Mouse (Mus musculus): Measurements from ENCODE around the gene Cd99l2. TPM values are rescaled to one million over a fixed set of nuclear protein-coding genes. Genes with fewer than 3 reads are reported as not detected.

Cd99l2 gene
- polyA plus RNA-seq, 1 experiment from 2014 or later, result 35.8 TPM

DNA sequence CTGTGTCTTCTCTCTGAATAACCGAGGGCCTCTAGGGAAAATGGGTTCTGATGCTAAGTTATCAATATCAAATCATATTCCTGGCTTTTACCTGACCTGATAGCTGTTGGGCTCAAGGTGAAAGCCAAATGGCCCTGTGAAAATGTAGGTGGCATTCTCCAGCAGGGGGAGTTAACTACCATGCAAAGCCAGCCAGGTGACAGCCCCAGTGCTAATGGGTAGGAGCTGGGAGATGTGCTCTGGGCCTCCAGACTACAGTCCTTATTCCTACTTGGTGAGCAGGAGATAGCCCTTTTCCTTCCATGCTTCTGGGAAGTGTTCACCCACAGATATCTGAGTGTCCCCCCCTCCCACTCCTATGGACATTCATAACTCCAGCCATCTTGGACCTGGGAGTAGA, 67.8 kb downstream of the Cd99l2 start:
- Histone ChIP-seq H3K4me3 (no peak overlapping the region), H3K36me3 (0 out of 2 replicates have a peak, but pooled peaks cover 6% of the 10 kb centered on the region), H3K27ac (no peak overlapping the region), H3K9ac (no peak overlapping the region), H3K4me2 (no peak overlapping the region), H3K4me1 (no peaks in the 10 kb centered on the region), H3K9me3 (no peaks in the 10 kb centered on the region), H3K27me3 (no peaks in the 10 kb centered on the region)
- 71% methylated on average over 1 of the region's 1 CpGs for WGBS
- no peak for ATAC-seq (ENCODE audit: insufficient number of reproducible peaks, insufficient read depth, low FRiP score, low TSS enrichment, low read depth)

DNA sequence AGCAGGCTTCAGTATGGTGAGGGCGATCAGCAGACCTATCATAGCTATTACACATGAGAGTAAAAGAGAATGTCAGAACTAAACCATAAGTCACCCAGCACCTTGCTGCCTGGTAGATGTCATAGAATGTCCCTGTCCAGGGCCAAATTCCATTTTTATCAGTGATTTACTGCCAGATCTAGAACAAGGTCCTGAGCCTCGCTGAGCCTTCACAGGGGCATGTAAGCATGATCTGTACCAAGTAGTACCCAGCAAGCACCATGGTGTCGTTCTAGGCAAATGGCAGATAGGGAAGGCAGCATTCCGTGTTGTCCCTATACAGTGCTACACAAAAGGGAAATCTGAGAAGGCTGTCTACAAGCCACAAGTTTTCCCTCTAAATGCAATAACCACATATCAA, 79.0 kb downstream of the Cd99l2 start:
- ATAC-seq (ENCODE audit: insufficient number of reproducible peaks, insufficient read depth, low FRiP score, low TSS enrichment, low read depth), result no peak
- H3K9ac ChIP-seq, result no peak overlapping the region
- H3K36me3 ChIP-seq, result 0 out of 2 replicates have a peak, but pooled peaks cover 3% of the 10 kb centered on the region
- H3K9me3 ChIP-seq, result no peaks in the 10 kb centered on the region
- WGBS, result 86% methylated on average over 4 of the region's 4 CpGs
- H3K4me3 ChIP-seq, result no peak overlapping the region
- H3K27me3 ChIP-seq, result no peaks in the 10 kb centered on the region
- H3K4me1 ChIP-seq, result no peaks in the 10 kb centered on the region
- no peak overlapping the region for H3K4me2 ChIP-seq
- H3K27ac ChIP-seq, result no peak overlapping the region

DNA sequence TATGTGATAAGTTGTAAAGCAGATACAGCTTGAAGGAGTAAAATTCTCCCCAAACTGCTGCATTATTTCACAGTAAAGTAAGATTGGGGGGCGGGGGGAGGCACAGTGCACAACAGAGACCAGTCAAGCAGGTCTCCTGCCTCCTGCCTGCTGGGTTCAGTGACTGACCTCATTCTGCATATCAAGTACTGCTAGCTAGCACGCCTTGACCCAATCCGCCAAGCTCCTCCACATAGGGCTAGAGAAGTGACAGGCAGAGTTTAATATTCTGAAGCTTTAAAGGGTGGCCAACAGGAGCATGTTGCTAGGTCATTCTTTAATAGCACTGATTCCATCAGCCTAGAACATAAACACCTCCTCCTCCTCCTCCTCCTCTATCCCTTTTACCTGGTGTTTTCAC, 79.9 kb downstream of the Cd99l2 start:
- no peak for ATAC-seq (ENCODE audit: insufficient number of reproducible peaks, insufficient read depth, low FRiP score, low TSS enrichment, low read depth)
- Histone ChIP-seq H3K27me3 (no peaks in the 10 kb centered on the region), H3K4me2 (no peak overlapping the region), H3K9me3 (no peaks in the 10 kb centered on the region), H3K36me3 (0 out of 2 replicates have a peak, but pooled peaks cover 3% of the 10 kb centered on the region), H3K4me3 (no peak overlapping the region), H3K27ac (no peak overlapping the region), H3K4me1 (no peaks in the 10 kb centered on the region), H3K9ac (no peak overlapping the region)
- WGBS, result 63% methylated on average over 3 of the region's 3 CpGs

DNA sequence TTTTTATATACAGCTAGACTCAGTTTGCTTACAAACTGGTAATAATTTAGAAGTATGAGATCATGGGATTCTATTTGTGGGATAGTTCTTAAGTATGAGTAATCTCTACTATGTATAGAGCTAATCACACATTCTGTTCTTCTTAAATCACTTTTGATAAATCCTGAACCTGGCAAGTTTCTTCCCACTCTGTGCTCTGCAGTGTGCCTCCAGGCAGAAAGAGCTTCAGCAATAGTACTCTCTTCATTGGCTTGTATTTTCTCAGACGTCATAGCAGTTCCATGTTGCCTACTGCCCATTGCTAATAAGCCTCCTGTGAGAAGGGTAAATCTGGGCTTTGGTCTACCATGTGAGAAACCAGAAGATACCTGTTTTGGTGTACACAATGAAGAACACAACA, 84.3 kb downstream of the Cd99l2 start:
- Histone ChIP-seq H3K4me1 (no peaks in the 10 kb centered on the region), H3K27ac (no peak overlapping the region), H3K27me3 (no peaks in the 10 kb centered on the region), H3K4me2 (no peak overlapping the region), H3K4me3 (no peak overlapping the region), H3K9ac (no peak overlapping the region), H3K9me3 (no peaks in the 10 kb centered on the region), H3K36me3 (0 out of 2 replicates have a peak, but pooled peaks cover 3% of the 10 kb centered on the region)
- ATAC-seq (ENCODE audit: insufficient number of reproducible peaks, insufficient read depth, low FRiP score, low TSS enrichment, low read depth), result no peak
- 61% methylated on average over 1 of the region's 1 CpGs for WGBS

DNA sequence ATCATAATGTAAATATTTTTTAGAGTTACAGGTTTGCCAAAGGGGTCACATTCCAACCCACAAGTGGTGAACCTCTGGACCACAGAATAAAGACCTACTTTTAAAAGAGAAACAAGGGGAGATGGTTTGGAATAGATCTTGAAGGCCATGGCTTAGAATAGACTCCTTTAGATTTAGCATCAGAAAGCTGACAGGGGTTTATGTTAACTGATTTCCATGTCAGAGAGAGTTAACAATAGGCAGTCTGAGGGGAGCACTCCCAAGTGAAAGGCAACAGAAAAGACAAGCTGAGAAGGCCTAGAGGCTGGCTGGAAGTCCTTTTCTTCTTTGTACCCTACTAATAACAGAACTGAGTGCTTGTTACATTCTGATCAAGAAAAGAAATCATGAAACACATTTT, 86.4 kb downstream of the Cd99l2 start:
- H3K36me3 ChIP-seq, result peaks cover 10% of the 10 kb centered on the region; the same call in 1 of the 2 replicates
- H3K27me3 ChIP-seq, result no peaks in the 10 kb centered on the region
- no peak for ATAC-seq (ENCODE audit: insufficient number of reproducible peaks, insufficient read depth, low FRiP score, low TSS enrichment, low read depth)
- H3K9me3 ChIP-seq, result no peaks in the 10 kb centered on the region
- no peak overlapping the region for H3K4me3 ChIP-seq
- no peak overlapping the region for H3K27ac ChIP-seq
- no peaks in the 10 kb centered on the region for H3K4me1 ChIP-seq
- no peak overlapping the region for H3K4me2 ChIP-seq
- H3K9ac ChIP-seq, result no peak overlapping the region

DNA sequence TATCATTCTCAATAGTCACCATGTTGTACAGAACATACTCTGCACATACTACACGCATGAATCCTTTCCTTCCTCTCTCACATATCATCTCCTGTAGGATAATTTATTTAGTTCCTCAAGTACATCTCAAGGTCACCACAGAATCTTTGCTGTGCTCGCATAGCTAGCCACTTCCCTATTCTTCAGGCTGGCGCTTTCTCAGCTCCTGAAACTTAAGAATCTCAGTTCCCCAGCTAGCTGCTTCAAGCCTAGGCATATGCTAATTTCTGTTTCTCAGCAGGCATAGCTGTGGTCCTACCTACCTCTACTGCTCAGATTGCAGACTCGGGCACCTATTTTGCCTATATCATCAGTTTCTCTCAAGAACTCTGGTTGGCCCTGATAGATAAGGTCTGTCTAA, 96.3 kb downstream of the Cd99l2 start:
- Histone ChIP-seq H3K4me2 (no peak overlapping the region), H3K9me3 (no peaks in the 10 kb centered on the region), H3K9ac (no peak overlapping the region), H3K27me3 (no peaks in the 10 kb centered on the region), H3K4me1 (no peaks in the 10 kb centered on the region), H3K36me3 (no peaks in the 10 kb centered on the region), H3K27ac (no peak overlapping the region), H3K4me3 (no peak overlapping the region)
- WGBS, result 78% methylated on average over 4 of the region's 4 CpGs
- no peak for ATAC-seq (ENCODE audit: insufficient number of reproducible peaks, insufficient read depth, low FRiP score, low TSS enrichment, low read depth)

DNA sequence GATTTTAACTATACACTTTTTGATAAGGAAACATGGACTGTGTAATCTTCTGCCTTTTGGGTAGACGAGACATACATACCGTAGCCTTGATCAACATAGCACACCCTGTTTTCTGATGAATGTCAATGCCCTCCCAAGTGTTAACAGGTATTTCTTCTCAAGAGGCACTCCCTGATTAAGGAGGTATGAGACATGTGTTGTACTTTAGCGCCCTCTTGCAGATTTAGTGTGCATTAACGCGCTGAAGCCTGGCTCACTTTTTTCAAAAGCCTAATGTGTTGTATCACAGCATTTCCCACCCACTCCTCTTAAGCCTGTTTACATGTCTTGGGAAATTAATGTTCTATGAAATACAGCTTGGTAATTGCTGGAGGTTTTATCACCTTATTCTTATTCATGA, 111.1 kb downstream of the Cd99l2 start:
- Histone ChIP-seq H3K9ac (no peak overlapping the region), H3K36me3 (no peaks in the 10 kb centered on the region), H3K27ac (no peak overlapping the region), H3K4me2 (no peak overlapping the region), H3K27me3 (no peaks in the 10 kb centered on the region), H3K4me1 (no peaks in the 10 kb centered on the region), H3K9me3 (no peaks in the 10 kb centered on the region), H3K4me3 (no peak overlapping the region)
- WGBS, result 49% methylated on average over 5 of the region's 5 CpGs
- ATAC-seq (ENCODE audit: insufficient number of reproducible peaks, insufficient read depth, low FRiP score, low TSS enrichment, low read depth), result no peak

DNA sequence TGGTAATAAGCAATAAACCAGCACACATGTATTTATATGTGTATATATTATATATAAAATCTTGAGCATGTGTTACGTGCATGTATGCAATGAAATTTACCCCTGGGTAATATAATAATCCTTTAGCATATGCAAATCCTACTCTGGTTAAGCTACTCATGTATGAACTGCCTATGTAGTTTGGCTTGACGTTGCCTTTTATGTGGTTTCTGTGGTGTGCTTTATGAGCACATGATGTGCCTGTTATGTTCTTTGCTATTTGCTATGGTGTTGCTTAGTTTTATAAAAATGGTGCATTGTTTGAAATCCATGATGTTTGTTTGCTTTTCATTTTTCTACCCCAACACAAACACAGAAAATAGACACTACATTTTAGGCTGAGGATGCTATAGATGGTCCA, 114.2 kb downstream of the Cd99l2 start:
- H3K4me2 ChIP-seq, result no peak overlapping the region
- no peak for ATAC-seq (ENCODE audit: insufficient number of reproducible peaks, insufficient read depth, low FRiP score, low TSS enrichment, low read depth)
- H3K27me3 ChIP-seq, result no peaks in the 10 kb centered on the region
- H3K4me3 ChIP-seq, result no peak overlapping the region
- H3K27ac ChIP-seq, result no peak overlapping the region
- WGBS, result 73% methylated on average over 2 of the region's 2 CpGs
- no peak overlapping the region for H3K9ac ChIP-seq
- H3K36me3 ChIP-seq, result no peaks in the 10 kb centered on the region
- no peaks in the 10 kb centered on the region for H3K9me3 ChIP-seq
- no peaks in the 10 kb centered on the region for H3K4me1 ChIP-seq

DNA sequence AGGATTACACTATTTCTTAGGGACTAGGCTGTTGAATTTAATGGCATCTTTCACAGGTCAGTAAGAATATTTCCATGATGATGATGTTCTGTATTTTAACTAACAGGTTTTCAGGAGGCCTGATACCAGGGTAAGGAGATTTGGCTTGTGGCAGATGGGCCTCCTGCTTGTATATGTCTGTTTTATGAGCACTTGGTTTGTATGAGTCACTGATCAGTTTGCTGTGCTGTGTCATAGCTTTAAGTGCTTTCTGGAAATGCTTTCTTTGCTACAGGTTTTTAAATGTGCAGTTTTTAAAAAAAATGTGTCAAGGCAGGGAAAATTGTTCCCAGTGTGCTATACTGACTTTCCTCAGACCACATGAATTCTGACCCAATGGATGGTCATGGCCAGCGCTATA, 115.9 kb downstream of the Cd99l2 start:
- ATAC-seq (ENCODE audit: insufficient number of reproducible peaks, insufficient read depth, low FRiP score, low TSS enrichment, low read depth), result no peak
- WGBS, result 82% methylated on average over 1 of the region's 1 CpGs

More for the DNA sequence above, 115.9 kb downstream of the Cd99l2 start:
- Histone ChIP-seq H3K9ac (no peak overlapping the region), H3K27me3 (no peaks in the 10 kb centered on the region), H3K4me3 (no peak overlapping the region), H3K36me3 (no peaks in the 10 kb centered on the region), H3K27ac (no peak overlapping the region), H3K4me2 (no peak overlapping the region), H3K4me1 (no peaks in the 10 kb centered on the region), H3K9me3 (no peaks in the 10 kb centered on the region)

Small RNA genes within 50 kb of the gene (microRNA-seq; reads per million reads assigned to microRNA genes)
- gene Gm23945, result not detected

Other genes starting within 250 kb of the Cd99l2 start
- gene Mtmr1, start 128.1 kb downstream of the Cd99l2 start, polyA plus RNA-seq (2015; fragmentation: Nextera tagmentation; extraction: Ambion mirVana), result 9.4 and 10.5 TPM in 2 replicates
- 350 and 399 TPM in 2 replicates for gene Hmgb3, start 63.1 kb upstream of the Cd99l2 start, polyA plus RNA-seq (2015; fragmentation: Nextera tagmentation; extraction: Ambion mirVana)
- gene Gpr50, start 170.8 kb upstream of the Cd99l2 start, polyA plus RNA-seq (2015; fragmentation: Nextera tagmentation; extraction: Ambion mirVana), result 1.6 and 1.9 TPM in 2 replicates